Mouse (Mus musculus) adrenal gland, postnatal 14 days (tissue): ENCODE results near the gene Zfp770. TPM values are rescaled to one million over a fixed set of nuclear protein-coding genes. Genes with fewer than 3 reads are reported as not detected.

ENCODE experiments used
- DNase-seq: peaks from one replicate; pipeline ENCODE4 v3.0.0; 2021; ENCODE audit warnings: mixed read lengths
- microRNA-seq, 2 experiments: library from miRNA; unstranded; fragments of <30 nt; microRNA quantifications; one replicate each; pipeline ENCODE4 v1.2.0; 2021
- total RNA-seq: library from RNA; stranded (reverse); gene quantifications from 2 replicates; pipeline ENCODE4 v1.2.3, GENCODE M21; 2021

Zfp770 gene
- total RNA-seq, 1 experiment from 2014 or later: 11.3 TPM

- no peak for DNase-seq
Measured at GRCm38 (mm10) chr2:114144915-114145314, 56.4 kb downstream of the Zfp770 start.

- no peak for DNase-seq
Measured at GRCm38 (mm10) chr2:114143842-114144241, 57.4 kb downstream of the Zfp770 start.

Small RNA genes within 50 kb of the gene (microRNA-seq; reads per million reads assigned to microRNA genes)
- 0 to 1.1 reads per million in 2 experiments for gene Mir7002

Other genes with a start within 250 kb of the Zfp770 start
- gene Gjd2, start 187.8 kb downstream of the Zfp770 start, total RNA-seq: 6.9 and 8.5 TPM in 2 replicates
- gene Actc1, start 147.9 kb downstream of the Zfp770 start, total RNA-seq: 0.44 TPM in 1 of 2 replicates, not detected in the other
- 33.6 and 38.8 TPM in 2 replicates for gene Aqr, start 14.4 kb downstream of the Zfp770 start, total RNA-seq